Mouse (Mus musculus) liver, adult 2 months (tissue): ENCODE results near the gene Ogfod3. TPM values are rescaled to one million over a fixed set of nuclear protein-coding genes. Genes with fewer than 3 reads are reported as not detected.

Experiments
- DNase-seq: peaks from one replicate; pipeline ENCODE4 v3.0.0-alpha.2; 2011; ENCODE audit warnings: low read depth, low spot score; ENCODE audit errors: extremely low read depth
- H3K27ac ChIP-seq: fragments of 200-500 bp; replicated peaks from 2 replicates; pipeline ENCODE4 v1.5.1; 2012; ENCODE audit warnings: low read depth, mild to moderate bottlenecking, control low read depth, inconsistent platforms, low read length; ENCODE audit not compliant: insufficient read depth
- H3K27me3 ChIP-seq: fragments of 200-500 bp; 2 replicates; pipeline ENCODE4 v1.6.1; 2012; ENCODE audit warnings: mild to moderate bottlenecking, moderate library complexity, low read length, inconsistent platforms; ENCODE audit not compliant: control insufficient read depth, insufficient read depth
- H3K36me3 ChIP-seq: fragments of 200-500 bp; 2 replicates; pipeline ENCODE4 v1.6.1; 2012; ENCODE audit warnings: low read length, inconsistent platforms; ENCODE audit not compliant: control insufficient read depth, insufficient read depth
- H3K4me1 ChIP-seq: fragments of 200-500 bp; 2 replicates; pipeline ENCODE4 v1.6.1; 2011; ENCODE audit warnings: low read length; ENCODE audit not compliant: control insufficient read depth, insufficient read depth
- H3K4me3 ChIP-seq: fragments of 200-500 bp; 2 replicates; pipeline ENCODE4 v1.5.1; 2011; ENCODE audit warnings: low read depth, mild to moderate bottlenecking, control low read depth, low read length, moderate library complexity; ENCODE audit not compliant: insufficient read depth
- H3K79me2 ChIP-seq: fragments of 200-500 bp; 2 replicates; pipeline ENCODE4 v1.6.1; 2012; ENCODE audit warnings: inconsistent platforms, mild to moderate bottlenecking, low read length, moderate library complexity; ENCODE audit not compliant: control insufficient read depth, insufficient read depth
- H3K9ac ChIP-seq: fragments of 200-500 bp; 2 replicates; pipeline ENCODE4 v1.6.1; 2012; ENCODE audit warnings: low read depth, mild to moderate bottlenecking, control low read depth, inconsistent platforms, low read length
- CTCF ChIP-seq: fragments of 200-500 bp; IDR thresholded peaks from 2 replicates; pipeline ENCODE4 v1.5.1; 2011; ENCODE audit warnings: low read depth, low read length, control low read depth
- POLR2A ChIP-seq: fragments of 200-500 bp; IDR thresholded peaks from 2 replicates; pipeline ENCODE4 v1.6.1; 2011; ENCODE audit warnings: low read length, control low read depth; ENCODE audit not compliant: insufficient read depth; ENCODE audit errors: extremely low read depth
- WGBS: fragments of 180-500 bp; shearing (Covaris S2); methylation state at CpG from one replicate; pipeline ENCODE4 v1.1.7; 2018; 5-methylcytosine and 5-hydroxymethylcytosine counted together
- polyA plus RNA-seq: library from polyadenylated mRNA; depleted of rRNA; stranded (reverse); fragments of >200 nt; gene quantifications from 2 replicates; pipeline ENCODE4 v1.2.3, GENCODE M21; 2012
- total RNA-seq: library from RNA; depleted of rRNA; stranded (reverse); fragments of >200 nt; gene quantifications from 2 replicates; pipeline ENCODE4 v1.2.3, GENCODE M21; 2014

Ogfod3 gene
- total and polyA plus RNA-seq, 2 experiments: 7.9 to 8.6 TPM

DNA sequence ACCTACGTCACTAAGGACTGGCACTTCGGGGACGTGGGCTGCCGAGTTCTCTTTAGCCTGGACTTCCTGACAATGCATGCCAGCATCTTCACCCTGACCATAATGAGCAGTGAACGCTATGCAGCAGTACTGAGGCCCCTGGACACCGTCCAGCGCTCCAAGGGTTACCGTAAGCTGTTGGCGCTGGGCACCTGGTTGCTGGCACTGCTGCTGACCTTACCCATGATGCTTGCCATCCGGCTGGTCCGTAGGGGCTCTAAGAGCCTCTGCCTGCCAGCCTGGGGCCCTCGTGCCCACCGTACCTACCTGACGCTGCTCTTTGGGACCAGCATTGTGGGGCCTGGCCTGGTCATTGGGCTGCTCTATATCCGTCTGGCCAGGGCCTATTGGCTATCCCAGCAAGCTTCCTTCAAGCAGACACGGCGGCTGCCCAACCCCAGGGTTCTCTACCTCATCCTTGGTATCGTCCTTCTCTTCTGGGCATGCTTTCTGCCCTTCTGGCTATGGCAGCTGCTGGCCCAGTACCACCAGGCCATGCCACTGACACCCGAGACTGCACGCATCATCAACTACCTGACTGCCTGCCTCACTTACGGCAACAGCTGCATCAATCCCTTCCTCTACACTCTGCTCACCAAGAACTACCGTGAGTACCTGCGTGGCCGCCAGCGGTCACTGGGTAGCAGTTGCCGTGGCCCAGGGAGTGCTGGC is 43.7 kb downstream of the Ogfod3 start:
- Histone ChIP-seq H3K27ac (no peak overlapping the region), H3K4me3 (no peak overlapping the region), H3K9ac (no peak overlapping the region), H3K27me3 (no peaks in the 10 kb centered on the region; the same call in 1 of the 2 replicates), H3K79me2 (no peaks in the 10 kb centered on the region), H3K36me3 (no peaks in the 10 kb centered on the region), H3K4me1 (peaks cover 5% of the 10 kb centered on the region; the same call in 1 of the 2 replicates)
- TF ChIP-seq CTCF: no peak
- no peak for TF ChIP-seq POLR2A
- no peak for DNase-seq
- 96% methylated on average over 26 of the region's 26 CpGs for WGBS

DNA sequence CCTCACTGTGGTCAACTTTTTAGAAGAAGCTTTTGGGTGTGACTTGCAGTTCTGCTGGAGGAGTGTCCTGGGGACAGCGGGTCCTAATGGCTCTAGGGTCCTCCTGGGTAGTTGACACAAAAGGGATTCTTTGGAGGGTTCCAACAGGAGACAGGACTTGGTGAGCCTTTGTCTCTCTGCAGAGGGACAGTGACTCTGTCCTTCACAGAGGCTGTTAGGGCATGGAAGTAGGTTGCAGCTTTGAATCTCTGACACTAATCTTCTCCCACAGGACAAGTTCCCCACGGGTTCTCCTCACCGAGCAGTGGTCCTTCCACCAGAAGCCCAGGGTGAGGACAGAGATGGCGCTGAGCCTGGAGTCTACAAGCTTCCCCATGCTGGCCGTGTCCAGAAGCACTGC is 44.5 kb downstream of the Ogfod3 start, which contains the start of gene Uts2r:
Gene Uts2r, plus strand, starts transcription at position 301 of the 400 bp plus-strand sequence.
- peaks cover 8% of the 10 kb centered on the region for H3K4me1 ChIP-seq
- no peak within 1 kb of the TSS for H3K27ac ChIP-seq
- no peak for DNase-seq
- no peaks in the 10 kb centered on the region; the same call in 1 of the 2 replicates for H3K27me3 ChIP-seq
- H3K79me2 ChIP-seq: no peaks in the 10 kb centered on the region
- TF ChIP-seq CTCF: no peak
- no peak for TF ChIP-seq POLR2A
- H3K4me3 ChIP-seq: no peak within 1 kb of the TSS
- H3K36me3 ChIP-seq: no peaks in the 10 kb centered on the region
- H3K9ac ChIP-seq: no peak within 1 kb of the TSS
- WGBS: 94% methylated on average over 5 of the region's 5 CpGs

DNA sequence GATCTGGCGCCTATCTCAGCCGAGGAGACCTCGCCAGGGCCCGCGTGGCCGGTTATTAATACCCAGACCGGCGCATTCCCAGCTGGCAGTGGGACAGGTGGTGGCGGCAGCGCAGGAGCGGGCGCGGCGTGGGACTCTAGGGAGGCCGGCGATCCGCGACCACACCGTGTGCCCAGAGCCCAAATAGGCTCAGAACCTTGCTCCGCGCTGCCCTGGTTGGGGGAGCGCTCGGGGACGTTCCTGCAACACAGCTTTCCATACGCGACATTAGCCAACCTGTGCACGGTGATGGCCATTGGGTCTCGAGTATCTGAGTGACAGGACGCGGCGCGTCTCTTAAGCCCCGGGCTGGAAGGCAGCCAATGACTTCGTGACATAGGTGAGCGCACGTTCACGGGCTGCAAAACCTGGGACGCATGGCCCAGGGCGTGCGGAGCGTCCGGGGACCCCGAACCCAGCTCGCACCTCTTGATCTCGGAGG is 48.1 kb downstream of the Ogfod3 start:
- Histone ChIP-seq H3K36me3 (no peaks in the 10 kb centered on the region), H3K27me3 (no peaks in the 10 kb centered on the region; the same call in 1 of the 2 replicates), H3K27ac (no peak overlapping the region), H3K9ac (no peak overlapping the region), H3K4me3 (no peak overlapping the region), H3K4me1 (peaks cover 8% of the 10 kb centered on the region), H3K79me2 (no peaks in the 10 kb centered on the region)
- TF ChIP-seq CTCF: no peak
- TF ChIP-seq POLR2A: no peak
- no peak for DNase-seq
- 6% methylated on average over 45 of the region's 45 CpGs for WGBS

DNA sequence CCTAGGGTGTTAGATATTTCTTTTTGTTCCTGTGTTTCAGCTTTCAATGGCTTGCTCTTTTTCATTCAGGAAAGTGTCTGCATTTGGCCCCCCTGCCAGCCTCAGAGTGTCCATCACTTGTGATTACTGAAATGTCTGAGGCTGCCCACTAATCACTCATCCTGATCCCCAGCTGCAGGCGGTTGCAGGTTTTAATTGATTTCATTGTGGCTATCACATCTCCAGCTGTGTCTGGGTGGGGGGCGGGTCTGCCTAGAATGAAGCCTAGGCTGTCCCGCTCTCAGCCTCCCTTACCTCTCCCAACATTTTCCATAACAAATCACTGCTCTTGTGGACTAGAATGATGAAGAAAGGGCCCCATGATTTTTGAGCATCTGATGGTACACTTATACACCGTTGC is 50.3 kb downstream of the Ogfod3 start:
- no peak for DNase-seq
- TF ChIP-seq CTCF (no peak), POLR2A (no peak)
- peaks cover 8% of the 10 kb centered on the region for H3K4me1 ChIP-seq
- no peaks in the 10 kb centered on the region for H3K36me3 ChIP-seq
- 75% methylated on average over 4 of the region's 4 CpGs for WGBS
- no peak overlapping the region for H3K4me3 ChIP-seq
- no peak overlapping the region for H3K9ac ChIP-seq
- H3K27me3 ChIP-seq: no peaks in the 10 kb centered on the region; the same call in 1 of the 2 replicates
- H3K27ac ChIP-seq: no peak overlapping the region
- no peaks in the 10 kb centered on the region for H3K79me2 ChIP-seq

DNA sequence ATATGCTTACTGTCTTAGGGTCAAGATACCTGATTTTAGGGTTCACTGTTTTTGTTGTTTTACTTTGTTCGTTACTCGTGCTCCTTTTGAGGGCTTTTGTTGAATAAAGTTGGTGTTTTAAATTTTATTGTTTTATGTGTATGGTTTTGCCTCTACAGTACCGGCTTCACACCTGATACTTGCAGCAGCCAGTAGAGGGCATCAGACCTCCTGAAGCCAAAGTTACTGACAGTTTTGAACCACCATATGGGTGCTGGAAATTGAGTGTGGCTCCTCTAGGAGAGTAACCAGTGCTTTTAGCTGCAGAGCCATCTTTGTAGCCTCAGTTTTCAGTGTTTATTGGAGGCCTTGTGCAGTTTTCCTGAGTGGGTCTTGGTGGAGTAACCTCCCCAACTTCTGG is 56.3 kb downstream of the Ogfod3 start:
- Histone ChIP-seq H3K4me1 (peaks cover 7% of the 10 kb centered on the region; the same call in 1 of the 2 replicates), H3K27ac (no peak overlapping the region), H3K79me2 (no peaks in the 10 kb centered on the region), H3K4me3 (no peak overlapping the region), H3K36me3 (no peaks in the 10 kb centered on the region), H3K9ac (no peak overlapping the region), H3K27me3 (no peaks in the 10 kb centered on the region)
- WGBS: 86% methylated on average over 3 of the region's 3 CpGs
- peak; percentile 38; the same call in 1 of the 2 replicates for TF ChIP-seq CTCF
- TF ChIP-seq POLR2A: no peak
- no peak for DNase-seq

DNA sequence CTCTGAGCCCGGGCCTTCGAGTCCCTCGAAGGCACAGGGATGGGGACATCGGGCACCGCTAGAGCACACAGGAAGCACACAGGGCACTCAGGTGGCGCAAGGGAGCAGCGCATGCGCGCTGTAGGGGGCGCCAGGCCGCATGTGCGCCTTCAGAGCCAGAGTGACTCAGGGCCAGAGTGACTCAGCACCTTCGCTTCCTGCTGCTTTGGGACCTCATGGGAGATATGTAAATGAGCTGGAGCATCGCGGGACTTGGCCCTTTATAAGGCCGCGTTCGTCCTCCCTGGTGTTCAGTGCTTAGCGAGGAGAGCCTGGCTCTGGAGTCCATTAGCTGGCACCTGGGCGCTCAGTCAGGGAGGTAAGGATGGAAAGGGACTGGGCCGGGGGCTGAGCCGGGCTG is 58.6 kb downstream of the Ogfod3 start, which contains the start of gene Tex19.1:
Gene Tex19.1, plus strand, starts transcription at position 279 of the 400 bp plus-strand sequence.
- WGBS: 96% methylated on average over 22 of the region's 22 CpGs
- Histone ChIP-seq H3K9ac (no peak within 1 kb of the TSS), H3K27me3 (no peaks in the 10 kb centered on the region), H3K79me2 (no peaks in the 10 kb centered on the region), H3K36me3 (no peaks in the 10 kb centered on the region), H3K4me3 (no peak within 1 kb of the TSS), H3K4me1 (peaks cover 9% of the 10 kb centered on the region; the same call in 1 of the 2 replicates), H3K27ac (no peak within 1 kb of the TSS)
- no peak for TF ChIP-seq CTCF
- TF ChIP-seq POLR2A: no peak
- DNase-seq: no peak
